Mouse (Mus musculus): ENCODE results near the gene Got1.

- TF ChIP-seq POLR2A (IDR thresholded peaks at IDR 0.05; ENCODE audit: insufficient read depth, low read length) (no peak), CTCF (IDR thresholded peaks at IDR 0.05; ENCODE audit: low read depth, low read length) (peak; percentile 37)
These were observed 2.7 kb upstream of the Got1 start for GRCm38 (mm10) chr19:43527131-43527530.
